Mouse (Mus musculus) midbrain, embryonic 16.5 days (tissue): ENCODE results near the gene Gm20388. TPM values are rescaled to one million over a fixed set of nuclear protein-coding genes. Genes with fewer than 3 reads are reported as not detected.

Experiments used
- ATAC-seq: fragments of 200-750 bp; cut with Nextera tagmentation; 2 replicates; pipeline ENCODE4 v1.8.0; 2017; ENCODE audit warnings: moderate TSS enrichment
- H3K27ac ChIP-seq: fragments of 300-500 bp; sonication (generic); 2 replicates; pipeline ENCODE4 v1.5.1; 2014; ENCODE audit warnings: mild to moderate bottlenecking, low read length, mixed read lengths
- H3K27me3 ChIP-seq: fragments of 300-500 bp; sonication (generic); 2 replicates; pipeline ENCODE4 v1.6.1; 2014; ENCODE audit warnings: low read depth, low read length, mixed read lengths; ENCODE audit not compliant: control insufficient read depth, insufficient read depth
- H3K36me3 ChIP-seq: fragments of 300-500 bp; sonication (generic); 2 replicates; pipeline ENCODE4 v1.6.1; 2014; ENCODE audit warnings: mild to moderate bottlenecking, low read length, moderate library complexity, mixed read lengths; ENCODE audit not compliant: control insufficient read depth, insufficient read depth
- H3K4me1 ChIP-seq: fragments of 300-500 bp; sonication (generic); 2 replicates; pipeline ENCODE4 v1.6.1; 2014; ENCODE audit warnings: mild to moderate bottlenecking, low read length, mixed read lengths; ENCODE audit not compliant: control insufficient read depth, insufficient read depth
- H3K4me2 ChIP-seq: fragments of 300-500 bp; sonication (generic); 2 replicates; pipeline ENCODE4 v1.6.1; 2014; ENCODE audit warnings: mild to moderate bottlenecking, low read length, mixed read lengths
- H3K4me3 ChIP-seq: fragments of 300-500 bp; sonication (generic); 2 replicates; pipeline ENCODE4 v1.5.1; 2014; ENCODE audit warnings: low read depth, mild to moderate bottlenecking, low read length, moderate library complexity, mixed read lengths
- H3K9ac ChIP-seq: fragments of 300-500 bp; sonication (generic); 2 replicates; pipeline ENCODE4 v1.6.1; 2014; ENCODE audit warnings: low read depth, low read length, mixed read lengths
- H3K9me3 ChIP-seq: fragments of 300-500 bp; sonication (generic); replicated peaks from 2 replicates; pipeline ENCODE4 v1.6.1; 2014; ENCODE audit warnings: mild to moderate bottlenecking, low read length, mixed read lengths; ENCODE audit not compliant: control insufficient read depth, poor library complexity, severe bottlenecking
- WGBS: fragments of 180-500 bp; shearing (Covaris S2); extraction: QIAGEN DNeasy Blood & Tissue Kit; methylation state at CpG from one replicate; pipeline ENCODE4 v1.1.7; 2014; 5-methylcytosine and 5-hydroxymethylcytosine counted together
- polyA plus RNA-seq: library from polyadenylated mRNA; unstranded; fragments of >200 nt; fragmentation: Nextera tagmentation; extraction: Ambion mirVana; gene quantifications from 2 replicates; pipeline ENCODE4 v1.2.1, GENCODE M21; 2015

Gene Gm20388
- polyA plus RNA-seq, 1 experiment from 2014 or later, result 7.5 TPM

DNA sequence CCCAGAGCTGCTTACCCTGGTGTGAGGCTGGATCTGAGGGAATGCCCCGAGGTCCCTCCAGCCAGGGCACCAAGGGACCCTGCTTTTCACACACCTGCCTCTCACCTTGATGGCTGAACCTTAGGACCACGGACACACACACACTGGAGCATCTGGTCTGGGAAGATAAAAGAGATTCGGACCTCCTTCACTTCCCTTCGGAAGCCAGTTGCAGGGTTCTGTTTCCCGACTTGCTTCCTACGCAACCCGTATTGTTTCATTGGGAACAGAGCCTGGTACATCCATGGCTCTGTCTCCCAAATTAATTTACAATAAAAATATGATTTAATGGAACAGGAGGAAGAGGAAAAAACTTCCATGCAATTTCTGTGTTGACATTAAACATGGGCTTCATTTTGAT is 966.4 kb downstream of the Gm20388 start:
- Histone ChIP-seq H3K4me2 (no peak overlapping the region), H3K9ac (no peak overlapping the region), H3K36me3 (no peaks in the 10 kb centered on the region), H3K4me3 (no peak overlapping the region), H3K27ac (no peak overlapping the region), H3K9me3 (no peaks in the 10 kb centered on the region), H3K27me3 (peaks cover 19% of the 10 kb centered on the region), H3K4me1 (no peaks in the 10 kb centered on the region)
- 84% methylated on average over 7 of the region's 7 CpGs for WGBS
- ATAC-seq, result no peak

DNA sequence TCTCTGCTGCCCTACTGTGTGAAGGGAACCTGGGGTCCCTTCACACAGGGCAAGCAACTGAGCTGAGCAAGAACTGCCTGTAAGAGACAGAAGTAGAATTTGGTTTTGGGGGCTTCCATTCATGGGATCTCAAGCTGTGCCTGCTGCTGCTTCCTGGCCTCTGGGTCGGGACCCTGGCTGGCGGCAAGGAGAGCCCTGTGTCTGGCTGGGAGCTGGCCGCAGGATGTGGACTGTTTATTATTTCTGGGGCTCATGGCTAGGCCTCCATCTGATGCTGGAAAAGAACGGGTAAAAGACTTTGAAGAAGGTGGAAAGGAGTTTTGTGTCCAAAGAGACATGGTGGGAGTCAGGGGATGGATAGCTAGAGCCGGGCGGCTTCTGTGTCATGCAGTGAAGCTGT is 969.3 kb downstream of the Gm20388 start:
- Histone ChIP-seq H3K4me2 (no peak overlapping the region), H3K4me1 (peaks cover 5% of the 10 kb centered on the region; the same call in 1 of the 2 replicates), H3K27ac (no peak overlapping the region), H3K9ac (no peak overlapping the region), H3K4me3 (no peak overlapping the region), H3K36me3 (no peaks in the 10 kb centered on the region), H3K9me3 (no peaks in the 10 kb centered on the region), H3K27me3 (peaks cover 36% of the 10 kb centered on the region)
- 73% methylated on average over 6 of the region's 6 CpGs for WGBS
- ATAC-seq, result no peak

DNA sequence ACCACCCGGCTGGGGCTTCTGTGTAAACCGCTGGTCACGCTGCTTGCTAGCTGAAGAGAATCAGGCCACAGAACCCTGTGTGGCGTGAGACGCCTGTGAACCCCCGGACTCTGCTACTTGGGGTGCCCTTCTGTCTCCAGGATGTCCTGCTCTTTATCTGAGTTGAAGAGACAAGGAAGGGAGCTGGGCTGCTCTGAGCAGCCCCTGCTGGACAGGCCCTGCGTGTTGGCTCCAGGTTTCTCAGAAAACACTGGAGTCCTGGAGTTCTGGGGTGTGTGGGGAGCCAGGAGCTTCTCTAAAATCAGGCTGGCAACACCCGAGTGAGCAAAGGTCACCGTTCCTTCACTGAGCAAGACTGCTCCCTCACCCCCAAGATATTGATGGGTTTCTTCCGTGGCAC is 971.0 kb downstream of the Gm20388 start:
- no peak overlapping the region for H3K27ac ChIP-seq
- H3K36me3 ChIP-seq, result no peaks in the 10 kb centered on the region
- no peak overlapping the region for H3K9ac ChIP-seq
- ATAC-seq, result no peak
- H3K4me1 ChIP-seq, result peaks cover 5% of the 10 kb centered on the region; the same call in 1 of the 2 replicates
- no peak overlapping the region for H3K4me3 ChIP-seq
- peaks cover 49% of the 10 kb centered on the region for H3K27me3 ChIP-seq
- WGBS, result 76% methylated on average over 10 of the region's 10 CpGs
- H3K9me3 ChIP-seq, result no peaks in the 10 kb centered on the region
- no peak overlapping the region for H3K4me2 ChIP-seq

DNA sequence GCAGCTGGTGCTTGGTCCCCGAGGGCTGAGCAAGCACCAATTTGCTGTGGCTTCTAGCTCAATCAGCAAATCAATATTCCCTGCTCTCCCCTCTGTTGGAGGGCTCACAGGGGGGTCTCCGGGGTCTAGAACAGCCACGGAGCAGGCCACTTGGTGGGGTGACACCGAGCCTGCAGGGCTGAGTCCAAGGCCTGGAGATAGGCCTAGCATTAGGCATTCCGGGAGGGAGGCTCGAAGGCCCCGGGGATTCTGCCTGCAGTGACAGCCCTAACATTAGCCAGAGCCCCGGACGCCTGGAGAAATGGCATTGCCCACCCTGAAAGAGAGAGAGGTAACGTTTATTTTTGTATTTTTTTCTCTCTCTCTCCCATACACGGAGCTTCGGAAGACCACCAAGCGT is 972.0 kb downstream of the Gm20388 start:
- no peak for ATAC-seq

DNA sequence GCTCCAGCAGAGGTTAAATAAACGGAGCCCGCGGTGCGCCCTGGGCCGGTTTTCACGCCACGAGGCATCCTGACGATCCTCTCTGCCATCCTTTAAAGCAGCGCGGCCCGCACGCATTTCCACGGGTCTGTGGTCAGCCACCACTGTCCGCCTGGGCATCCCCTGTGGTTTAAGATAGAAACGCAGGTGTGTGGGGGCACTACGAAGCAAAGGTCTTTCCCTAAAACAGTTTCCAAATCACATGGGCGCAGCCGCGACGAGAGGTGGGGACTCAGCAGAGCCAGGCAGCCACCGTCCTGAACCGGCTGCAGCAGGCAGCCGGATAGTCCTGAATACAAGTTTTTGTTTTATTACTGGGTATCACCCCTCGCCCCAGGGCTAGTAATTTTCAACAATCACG is 972.7 kb downstream of the Gm20388 start:
- H3K9me3 ChIP-seq, result no peaks in the 10 kb centered on the region
- ATAC-seq, result no peak
- no peak overlapping the region for H3K4me3 ChIP-seq
- peak overlapping the region; percentile 34; the same call in 1 of the 2 replicates for H3K4me2 ChIP-seq
- H3K27ac ChIP-seq, result no peak overlapping the region
- H3K9ac ChIP-seq, result no peak overlapping the region
- no peaks in the 10 kb centered on the region for H3K36me3 ChIP-seq
- peaks cover 64% of the 10 kb centered on the region for H3K27me3 ChIP-seq
- WGBS, result 2% methylated on average over 25 of the region's 25 CpGs
- peaks cover 5% of the 10 kb centered on the region; the same call in 1 of the 2 replicates for H3K4me1 ChIP-seq

More for the DNA sequence above, 972.0 kb downstream of the Gm20388 start:
- H3K27ac ChIP-seq, result no peak overlapping the region
- peaks cover 5% of the 10 kb centered on the region; the same call in 1 of the 2 replicates for H3K4me1 ChIP-seq
- WGBS, result 17% methylated on average over 13 of the region's 13 CpGs
- no peak overlapping the region for H3K4me3 ChIP-seq
- no peaks in the 10 kb centered on the region for H3K36me3 ChIP-seq
- no peaks in the 10 kb centered on the region for H3K9me3 ChIP-seq
- H3K4me2 ChIP-seq, result no peak overlapping the region
- H3K27me3 ChIP-seq, result peaks cover 59% of the 10 kb centered on the region
- no peak overlapping the region for H3K9ac ChIP-seq

DNA sequence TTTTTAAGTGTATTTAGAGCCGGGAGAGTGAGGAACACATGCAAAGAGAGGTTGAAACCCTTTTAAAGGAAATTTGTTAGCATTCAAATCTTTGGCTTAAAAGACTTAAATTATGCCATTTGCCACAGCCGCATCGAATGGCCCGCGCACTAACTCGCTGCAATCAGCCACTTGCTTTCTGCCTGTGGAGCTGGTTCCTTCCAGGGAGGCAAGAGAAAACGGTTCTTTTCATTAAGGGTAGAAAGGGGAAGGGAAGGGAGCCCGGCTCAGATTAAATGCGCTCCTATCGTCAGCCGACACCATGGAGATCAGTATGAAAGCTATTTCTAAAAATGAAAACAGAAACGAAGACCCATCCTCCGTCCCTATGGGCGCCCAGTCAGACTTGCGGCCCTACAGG is 973.2 kb downstream of the Gm20388 start:
- Histone ChIP-seq H3K4me1 (peaks cover 5% of the 10 kb centered on the region; the same call in 1 of the 2 replicates), H3K27me3 (peaks cover 69% of the 10 kb centered on the region), H3K9ac (no peak overlapping the region), H3K9me3 (no peaks in the 10 kb centered on the region), H3K4me2 (no peak overlapping the region), H3K4me3 (no peak overlapping the region), H3K36me3 (no peaks in the 10 kb centered on the region), H3K27ac (no peak overlapping the region)
- ATAC-seq, result no peak
- WGBS, result 3% methylated on average over 15 of the region's 15 CpGs

DNA sequence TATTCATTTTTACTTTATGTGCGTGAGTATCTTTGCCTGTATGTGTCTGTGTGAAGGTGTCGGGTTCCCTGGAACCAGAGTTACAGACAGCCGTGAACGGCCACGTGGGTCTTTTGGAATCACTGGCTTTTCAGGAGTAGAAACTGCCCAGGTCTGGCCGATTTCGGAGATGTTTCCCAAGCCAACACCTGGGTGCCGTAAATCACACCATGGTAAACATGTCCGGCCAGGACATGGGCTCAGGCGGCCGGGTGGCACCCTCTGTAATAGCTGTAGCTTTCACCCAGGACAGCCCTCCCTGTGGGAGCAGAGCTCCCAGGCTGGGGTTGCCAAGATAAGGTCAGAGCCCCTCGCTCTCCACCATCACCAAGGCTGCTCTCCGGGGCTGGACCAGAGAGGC is 974.2 kb downstream of the Gm20388 start:
- Histone ChIP-seq H3K27ac (no peak overlapping the region), H3K9ac (no peak overlapping the region), H3K27me3 (peaks cover 78% of the 10 kb centered on the region), H3K4me3 (no peak overlapping the region), H3K4me1 (peaks cover 5% of the 10 kb centered on the region; the same call in 1 of the 2 replicates), H3K9me3 (no peaks in the 10 kb centered on the region), H3K4me2 (no peak overlapping the region), H3K36me3 (no peaks in the 10 kb centered on the region)
- no peak for ATAC-seq
- WGBS, result 65% methylated on average over 13 of the region's 13 CpGs

DNA sequence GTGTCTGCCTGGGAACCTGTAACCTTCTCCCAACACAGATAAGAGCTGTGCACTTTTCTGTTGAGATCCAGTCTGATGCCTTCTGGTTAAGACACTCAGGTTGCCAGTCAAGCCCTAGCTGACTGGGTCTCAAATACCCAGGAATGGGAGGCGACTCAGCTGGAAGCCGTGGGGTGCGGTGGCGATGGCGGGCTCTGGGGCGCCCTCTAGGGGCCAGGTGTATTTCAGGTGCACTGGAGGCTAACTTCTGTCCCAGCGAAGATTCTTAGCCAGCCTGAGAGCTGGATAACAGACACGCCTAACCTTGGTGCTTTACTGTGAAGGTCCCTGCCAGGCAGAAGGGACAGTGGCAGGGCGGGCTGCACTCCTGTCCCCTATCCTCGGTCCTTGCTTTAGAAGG is 976.6 kb downstream of the Gm20388 start:
- H3K27ac ChIP-seq, result no peak overlapping the region
- no peak for ATAC-seq
- WGBS, result 15% methylated on average over 10 of the region's 10 CpGs
- H3K27me3 ChIP-seq, result peaks cover 70% of the 10 kb centered on the region
- no peaks in the 10 kb centered on the region for H3K9me3 ChIP-seq
- H3K4me1 ChIP-seq, result peaks cover 5% of the 10 kb centered on the region; the same call in 1 of the 2 replicates
- H3K9ac ChIP-seq, result no peak overlapping the region
- no peak overlapping the region for H3K4me2 ChIP-seq
- H3K4me3 ChIP-seq, result no peak overlapping the region
- no peaks in the 10 kb centered on the region for H3K36me3 ChIP-seq

DNA sequence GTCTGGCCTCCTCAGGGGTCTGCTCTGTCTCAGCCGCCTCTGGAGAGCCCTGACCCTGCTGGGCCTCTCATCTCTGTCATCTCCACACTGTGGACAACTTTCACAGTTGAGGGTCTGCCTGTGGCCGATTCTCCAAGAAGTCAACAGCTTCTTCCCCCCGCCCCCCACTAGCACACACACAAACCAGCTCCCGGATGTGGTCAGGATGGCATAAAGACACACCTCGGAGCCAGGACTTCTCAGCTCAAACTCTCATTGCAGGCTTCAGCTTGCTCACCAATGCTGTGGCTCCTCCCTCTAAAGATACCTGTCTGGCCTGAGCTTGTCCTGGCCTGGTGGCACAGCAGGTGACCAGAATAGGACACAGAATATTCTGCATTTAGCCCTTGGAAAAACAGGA is 977.4 kb downstream of the Gm20388 start:
- H3K4me3 ChIP-seq, result no peak overlapping the region
- H3K9ac ChIP-seq, result no peak overlapping the region
- no peaks in the 10 kb centered on the region for H3K9me3 ChIP-seq
- H3K27ac ChIP-seq, result no peak overlapping the region
- no peak overlapping the region for H3K4me2 ChIP-seq
- H3K36me3 ChIP-seq, result no peaks in the 10 kb centered on the region
- peaks cover 5% of the 10 kb centered on the region; the same call in 1 of the 2 replicates for H3K4me1 ChIP-seq
- ATAC-seq, result no peak
- H3K27me3 ChIP-seq, result peaks cover 72% of the 10 kb centered on the region
- WGBS, result 60% methylated on average over 5 of the region's 5 CpGs
